Mouse (Mus musculus) liver, embryonic 14.5 days (tissue): ENCODE measurements around the gene Hist1h1d.
"Not testable (repeated sequence)": the region's sequence is repeated elsewhere in the genome, so short reads cannot be mapped to it uniquely, and the experiment has no call there.

Experiments
- CTCF ChIP-seq: IDR thresholded peaks from 2 replicates; pipeline ENCODE4 v1.5.1; 2016; ENCODE audit warnings: antibody characterized with exemption, low read depth, control low read depth
- EP300 ChIP-seq: IDR thresholded peaks from 2 replicates; pipeline ENCODE4 v1.6.1; 2016; ENCODE audit warnings: antibody characterized with exemption, low read depth

DNA sequence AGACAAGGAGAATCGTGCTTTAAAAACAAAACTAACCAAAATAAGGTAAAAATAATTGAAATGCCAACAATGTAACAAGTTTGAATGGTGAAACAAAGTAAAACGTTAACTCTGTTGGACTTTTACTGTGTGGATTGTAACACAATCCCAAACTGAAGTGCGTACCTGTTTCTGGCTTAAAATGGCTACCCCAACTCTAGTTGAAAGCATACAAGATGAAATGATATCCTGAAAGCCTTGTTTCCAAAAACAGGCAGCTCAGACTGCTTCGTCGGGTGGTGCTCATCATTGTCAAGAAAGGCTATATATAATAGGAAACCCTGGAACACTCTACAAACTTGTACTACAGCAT, 8.4 kb downstream of the Hist1h1d start:
- not testable (repeated sequence) for TF ChIP-seq EP300, CTCF
